Mouse (Mus musculus) kidney, adult 11 months (tissue): ENCODE measurements around the gene Prrx2.

Experiments
- DNase-seq: peaks from one replicate; pipeline ENCODE4 v3.0.0; 2022

Gene Prrx2

DNA sequence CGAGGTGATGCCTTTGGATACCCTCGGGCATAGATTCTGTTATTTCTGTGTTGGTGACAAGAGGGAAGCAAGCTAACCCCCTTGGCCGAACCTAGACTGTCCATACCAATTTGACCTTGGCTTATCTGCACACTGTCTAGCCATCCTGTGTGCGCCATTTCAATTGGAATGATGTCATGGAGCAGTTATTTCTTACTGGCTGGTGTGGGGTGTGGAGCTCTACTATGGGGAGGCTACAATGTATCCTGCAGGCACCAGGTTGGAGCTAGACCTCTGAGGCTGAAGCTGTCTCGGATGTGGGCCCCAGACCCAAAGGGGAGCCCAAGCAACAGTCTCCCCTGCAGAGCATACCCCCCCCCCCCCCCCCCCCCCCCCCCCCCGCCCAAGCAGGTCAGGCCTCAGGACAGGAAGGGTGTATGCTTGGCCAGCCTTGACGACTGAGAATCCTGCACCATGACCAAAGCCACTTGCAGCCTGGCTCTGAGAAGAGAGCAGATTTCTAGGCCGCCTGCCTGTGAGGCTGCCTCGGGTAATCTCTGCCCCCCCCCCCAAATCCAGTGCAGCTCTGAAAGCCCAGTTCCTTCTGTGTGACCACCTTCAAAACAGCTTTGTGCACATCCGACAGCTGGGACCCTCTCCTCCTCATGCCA, at the start of gene Prrx2:
Gene Prrx2 (plus strand): TSS at position 600 of the 650 bp plus-strand sequence.
- DNase-seq, result no peak

DNA sequence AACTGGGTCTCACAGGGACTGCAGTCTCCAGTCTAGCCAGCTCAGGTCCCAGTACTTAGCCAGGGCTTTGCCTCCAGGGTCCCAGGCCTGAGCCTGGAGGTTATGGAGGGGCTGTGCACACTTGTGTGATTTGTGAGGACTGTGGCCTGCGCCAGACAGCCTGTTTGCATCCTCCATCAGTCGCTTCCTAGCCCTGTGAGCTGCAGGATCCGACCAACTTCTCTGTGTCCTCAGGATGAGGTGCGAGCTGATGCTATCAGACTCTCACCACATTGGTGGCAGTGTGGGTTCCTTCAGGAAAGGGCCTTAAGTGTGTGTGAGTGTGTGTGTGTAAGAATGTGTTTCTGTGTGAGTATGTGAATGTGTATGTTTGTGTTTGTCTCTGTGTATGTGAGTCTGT, 47.3 kb upstream of the Prrx2 start:
- no peak for DNase-seq

DNA sequence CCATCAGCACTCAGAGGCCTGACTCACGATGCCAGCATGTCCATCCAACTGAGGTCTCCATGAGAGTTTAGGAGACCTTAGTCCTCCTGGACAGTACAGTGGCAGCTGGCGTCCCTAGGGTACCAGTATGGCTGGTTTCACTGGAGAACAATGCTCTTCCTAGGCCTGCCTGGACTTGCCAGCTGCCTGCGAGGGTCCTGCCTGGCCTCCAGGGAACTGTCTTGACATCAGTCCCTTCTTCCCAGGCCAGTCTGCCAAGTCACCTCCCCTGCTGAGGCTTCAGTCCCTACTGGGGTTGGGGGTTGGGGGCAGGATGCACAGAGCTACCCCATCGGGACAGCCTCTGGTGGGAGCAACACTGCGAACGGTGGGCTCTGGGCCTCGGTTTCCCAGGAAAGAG, 42.7 kb upstream of the Prrx2 start:
- no peak for DNase-seq

DNA sequence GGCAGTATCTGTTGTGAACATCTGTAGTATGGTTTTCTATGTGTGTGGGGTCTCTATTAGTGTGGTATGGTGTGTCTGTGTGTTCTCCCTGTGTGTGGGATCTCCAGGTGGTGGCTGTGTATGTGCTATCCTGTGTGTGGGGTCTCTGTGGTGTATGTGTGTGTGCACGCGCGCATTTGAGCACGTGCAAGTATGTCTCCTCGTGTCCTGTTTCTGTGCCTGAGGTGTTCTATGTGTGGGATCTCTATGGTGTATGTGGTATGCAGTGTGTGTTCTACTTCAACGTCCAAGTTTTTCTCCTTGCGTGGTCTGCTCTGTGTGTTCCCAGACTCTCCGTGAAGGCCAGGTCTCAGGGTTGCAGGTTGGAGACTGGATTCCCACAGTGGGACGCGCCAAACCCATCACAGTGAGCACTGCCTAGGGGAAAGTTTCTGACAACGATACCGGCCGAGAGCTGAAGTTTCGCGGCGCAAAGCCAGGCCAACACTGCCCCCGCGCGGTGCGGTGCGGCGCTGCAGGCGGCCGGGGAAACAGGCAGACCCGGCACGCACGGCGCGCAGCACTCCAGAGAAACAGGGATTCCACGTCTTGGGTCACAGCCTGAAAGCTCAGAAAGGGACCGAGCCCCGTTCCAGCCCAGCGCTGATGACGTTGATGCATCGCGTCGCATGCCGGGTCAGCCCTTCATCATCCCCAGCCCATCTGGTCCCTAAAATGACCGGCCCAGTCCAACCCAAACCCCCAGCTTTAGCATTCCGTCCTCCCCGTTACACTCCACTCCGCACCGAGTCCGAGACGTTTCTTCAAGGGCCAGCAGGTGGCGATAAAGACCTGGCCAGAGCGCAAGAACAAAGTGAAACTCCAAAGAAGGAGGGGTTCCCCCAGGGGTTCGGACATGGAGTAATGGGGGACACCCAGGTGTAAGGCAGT, 40.3 kb upstream of the Prrx2 start:
- DNase-seq, result peak; percentile 89

DNA sequence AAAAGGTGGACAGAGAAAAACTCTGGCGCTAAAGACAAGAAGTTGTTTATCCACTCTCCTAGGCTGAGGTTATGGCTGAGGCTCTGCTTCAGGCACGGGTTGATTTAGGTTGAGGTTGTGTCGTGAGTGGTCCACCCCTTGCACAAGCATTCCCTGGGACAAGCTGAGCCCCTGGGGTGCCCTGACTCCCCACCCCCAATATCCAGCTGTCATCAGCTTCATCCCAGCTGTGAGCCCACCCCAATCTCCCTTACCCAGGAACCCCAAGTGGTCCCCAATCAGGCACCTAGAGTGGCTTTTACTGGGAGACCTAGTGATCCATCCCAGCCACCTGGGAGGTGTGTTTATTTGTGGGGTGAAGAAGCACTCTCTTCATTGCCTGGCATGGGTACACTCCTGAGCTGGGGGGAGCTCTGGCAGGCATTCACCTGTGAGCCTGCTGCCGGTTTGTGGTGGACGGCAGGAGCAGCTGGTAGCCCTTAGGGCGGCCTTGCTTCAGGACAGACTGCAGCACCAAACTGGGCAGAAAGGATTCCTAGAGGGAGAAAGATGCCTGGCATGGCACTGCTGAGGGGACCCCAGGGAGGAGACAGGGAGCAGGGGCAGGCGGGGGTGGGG, 39.4 kb upstream of the Prrx2 start:
- no peak for DNase-seq

DNA sequence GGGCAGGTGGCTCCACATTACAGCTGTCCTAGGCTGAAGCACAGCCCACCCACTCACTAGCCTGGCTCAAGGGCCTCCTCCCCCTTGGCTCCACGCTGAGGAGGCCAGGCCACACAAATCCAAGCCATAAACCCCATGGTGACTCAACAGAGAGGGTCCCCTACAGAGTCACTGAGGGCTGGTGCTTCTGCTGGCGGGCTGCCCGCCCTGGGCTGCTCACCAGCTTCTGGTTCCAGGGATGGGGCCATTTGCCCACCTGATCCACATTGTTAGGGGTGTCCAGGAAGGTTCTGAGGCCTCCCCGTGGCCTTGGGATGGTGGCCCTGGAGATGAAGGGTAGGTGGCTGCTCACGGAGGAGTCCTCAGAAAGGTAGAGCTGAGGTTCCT, 38.9 kb upstream of the Prrx2 start:
- no peak for DNase-seq

DNA sequence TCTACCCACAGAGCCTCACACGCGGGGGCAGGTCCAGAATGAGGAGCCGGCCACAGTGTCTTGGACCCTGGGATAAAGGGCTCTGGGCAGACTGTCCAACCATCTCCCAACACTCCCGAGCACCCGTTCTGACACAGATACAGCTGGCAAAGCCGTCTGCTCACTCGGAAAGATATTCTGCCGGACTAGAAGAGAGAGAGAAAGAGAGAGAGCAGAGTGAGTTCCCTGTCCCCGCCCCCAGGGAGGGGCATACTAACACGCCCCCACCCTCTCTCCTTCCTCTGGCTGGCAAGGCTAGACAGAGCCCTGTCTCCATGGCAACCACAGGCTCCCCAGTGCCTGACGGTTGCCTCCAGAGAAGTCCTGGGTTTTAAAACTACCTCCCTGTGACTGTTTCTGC, 38.4 kb upstream of the Prrx2 start:
- peak; percentile 83 for DNase-seq

DNA sequence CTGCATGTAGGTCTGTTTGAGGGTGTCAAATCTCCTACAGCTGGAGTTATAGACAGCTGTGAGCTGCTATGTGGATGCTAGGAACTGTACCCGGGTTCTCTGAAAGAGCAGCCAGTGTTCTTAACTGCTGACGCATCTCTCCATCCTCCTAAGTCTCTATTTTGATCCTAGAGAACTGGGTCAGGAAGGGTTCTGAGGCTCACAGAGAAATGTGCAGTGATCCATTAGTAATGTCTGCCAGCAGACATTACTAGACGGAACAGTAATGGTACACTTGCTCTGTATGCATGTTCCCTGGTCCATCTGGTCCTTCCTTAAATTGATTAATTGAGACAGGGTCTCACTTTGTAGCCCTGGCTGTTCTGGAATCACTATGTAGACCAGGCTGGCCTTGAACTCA, 35.3 kb upstream of the Prrx2 start:
- DNase-seq, result no peak

DNA sequence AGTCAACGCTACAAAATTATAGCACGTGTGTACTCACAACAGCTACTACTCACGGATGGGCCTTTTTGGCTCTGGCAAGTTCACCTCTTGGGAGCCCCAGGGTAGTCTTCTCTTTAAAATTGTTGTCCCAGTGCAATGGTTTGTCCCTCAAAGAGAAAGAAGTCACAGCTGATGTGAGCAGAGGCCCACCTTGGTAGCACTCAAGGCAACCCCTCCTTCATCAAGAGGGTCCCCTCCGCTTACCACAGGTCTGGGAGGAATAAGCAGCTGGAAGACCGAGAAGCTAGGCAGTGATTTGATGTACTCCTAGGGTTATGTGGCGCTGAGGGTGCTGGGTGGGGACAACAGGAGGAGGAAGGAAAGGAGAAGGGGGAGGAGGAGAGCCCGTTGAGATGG, 34.1 kb upstream of the Prrx2 start:
- no peak for DNase-seq

DNA sequence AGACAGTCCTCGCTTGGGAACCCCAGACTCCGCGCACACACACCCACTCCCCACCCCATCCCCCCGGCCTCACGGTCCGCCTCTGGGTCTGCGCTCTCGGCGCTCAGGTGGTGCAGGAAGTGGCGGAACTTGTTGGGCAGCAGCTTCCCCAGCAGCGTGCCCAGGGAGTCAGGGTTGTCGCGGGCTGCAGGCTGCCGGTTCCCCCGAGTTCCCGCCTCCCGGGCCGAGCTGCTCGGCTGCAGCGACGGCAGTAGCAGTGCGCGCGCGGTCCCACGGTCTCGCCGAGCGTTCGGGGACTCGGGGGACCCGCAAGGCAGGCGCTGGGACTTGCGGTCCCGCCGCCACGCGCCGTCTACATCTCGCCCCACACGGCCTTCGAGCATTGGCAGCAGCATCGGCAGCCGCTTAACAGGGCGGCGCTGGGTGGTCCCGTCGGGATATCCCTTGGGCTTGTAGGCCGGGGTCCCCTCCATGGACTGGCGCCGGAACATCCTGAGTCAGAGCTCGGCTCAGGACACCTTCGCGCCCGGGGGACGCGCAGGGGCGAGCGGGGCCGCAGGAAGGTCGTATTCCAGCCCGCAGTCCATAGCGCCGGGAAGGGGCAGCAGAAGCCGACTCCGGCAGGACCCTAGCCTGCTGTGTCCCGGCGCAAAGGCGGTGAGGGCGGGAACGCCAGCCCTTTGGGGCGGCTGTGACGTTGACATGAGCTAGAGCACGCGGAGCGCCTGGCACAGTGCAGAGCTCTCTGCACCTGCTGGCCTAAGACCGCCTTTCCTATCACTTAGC, 33.5 kb upstream of the Prrx2 start:
- no peak for DNase-seq

DNA sequence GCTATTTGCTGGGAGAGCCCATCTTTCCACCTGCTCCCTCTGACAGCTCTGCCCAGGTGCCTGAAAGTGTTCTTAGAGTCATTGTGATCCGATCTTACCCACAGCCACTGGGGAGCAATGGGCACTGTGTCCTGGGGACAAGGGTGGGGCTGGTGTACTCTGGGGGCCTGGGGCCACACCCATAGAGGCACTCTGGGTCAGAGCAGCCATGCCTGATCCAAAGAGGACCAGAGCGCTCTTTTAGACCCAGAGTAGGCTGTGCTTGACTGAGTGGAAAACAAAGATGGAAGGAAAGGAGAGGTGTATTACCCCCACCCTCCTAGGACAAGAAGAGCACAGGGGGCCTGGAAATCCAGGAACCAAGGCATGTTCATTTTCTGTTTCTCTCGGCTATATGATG, 31.2 kb upstream of the Prrx2 start, which contains the start of gene 1700001O22Rik:
Gene 1700001O22Rik (minus strand): TSS at position 58 of the 400 bp plus-strand sequence.
- no peak for DNase-seq

DNA sequence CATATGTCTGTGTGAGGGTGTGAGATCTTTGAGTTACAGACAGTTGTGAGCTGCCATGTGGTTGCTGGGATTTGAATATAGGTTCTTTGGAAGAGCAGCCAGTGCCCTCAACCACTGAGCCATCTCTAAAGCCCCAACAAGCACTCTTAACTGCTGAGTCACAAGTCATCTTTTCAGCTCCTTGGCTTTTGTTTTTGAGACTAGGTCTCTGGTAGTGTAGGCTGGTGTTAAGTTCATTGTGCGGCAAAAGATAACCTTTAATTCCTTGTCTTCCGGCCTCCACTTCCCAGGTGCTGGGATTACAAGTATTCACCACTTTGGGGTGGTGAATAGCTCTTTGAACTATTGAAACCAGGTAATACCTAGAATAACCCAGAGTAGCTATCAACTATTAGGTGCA, 28.8 kb upstream of the Prrx2 start:
- DNase-seq, result no peak

DNA sequence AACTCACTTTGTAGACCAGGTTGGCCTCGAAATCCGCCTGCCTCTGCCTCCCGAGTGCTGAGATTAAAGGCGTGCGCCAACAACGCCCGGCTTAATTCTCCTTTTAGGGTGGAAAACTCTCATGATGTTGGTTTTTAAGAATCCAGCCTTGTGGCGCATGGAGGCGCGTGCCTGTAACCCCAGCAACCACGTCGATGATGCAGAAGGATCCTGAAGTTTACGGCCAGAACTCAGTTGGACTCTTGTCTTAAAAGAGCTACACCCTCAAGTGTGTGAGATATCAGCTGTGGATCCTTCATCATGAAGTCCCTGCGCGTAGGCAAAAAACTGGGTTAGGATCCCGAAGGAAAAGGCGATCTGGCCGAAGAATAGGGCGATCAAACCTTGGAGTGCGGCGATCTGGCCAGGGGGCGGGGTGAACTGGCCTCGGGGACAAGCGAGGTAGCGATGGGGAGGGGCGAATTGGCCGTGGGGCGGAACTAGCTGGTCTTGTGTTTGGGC, 27.6 kb upstream of the Prrx2 start:
- DNase-seq, result no peak

DNA sequence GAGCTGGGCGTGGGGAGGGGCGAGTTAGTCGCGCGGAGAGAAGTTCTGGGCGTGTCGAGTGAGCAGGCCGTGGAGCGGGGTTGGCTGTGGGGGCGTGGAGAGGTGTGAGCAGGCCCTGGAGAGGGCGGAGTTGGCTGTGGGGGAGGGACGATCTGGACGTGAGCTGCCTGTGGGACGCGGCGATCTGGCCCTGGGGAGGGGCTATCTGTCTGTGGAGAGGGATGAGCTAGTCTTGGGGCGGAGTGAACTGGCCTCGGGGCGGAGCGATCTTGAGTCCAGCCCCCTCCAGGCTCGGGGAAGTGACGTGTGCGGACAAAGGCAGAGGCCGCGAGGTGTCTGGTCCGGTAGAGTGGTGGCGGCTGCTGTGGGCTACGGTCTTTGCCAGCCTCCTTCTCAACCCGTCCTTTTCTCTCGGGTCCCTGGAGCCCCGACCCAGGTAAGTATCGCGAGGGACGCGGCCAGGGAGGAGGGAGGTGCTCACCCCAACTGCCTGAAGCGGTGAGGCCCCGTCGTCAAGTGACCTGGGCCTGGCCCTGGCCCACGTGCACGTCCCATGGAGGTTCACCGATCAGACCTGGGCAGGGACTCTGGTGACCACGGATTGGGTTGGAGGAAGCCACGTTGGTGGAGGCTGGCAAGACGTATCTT, 27.0 kb upstream of the Prrx2 start, which contains the start of gene Ntmt1:
Gene Ntmt1 (plus strand): TSS at position 179 of the 648 bp plus-strand sequence.
- peak; percentile 100 for DNase-seq

DNA sequence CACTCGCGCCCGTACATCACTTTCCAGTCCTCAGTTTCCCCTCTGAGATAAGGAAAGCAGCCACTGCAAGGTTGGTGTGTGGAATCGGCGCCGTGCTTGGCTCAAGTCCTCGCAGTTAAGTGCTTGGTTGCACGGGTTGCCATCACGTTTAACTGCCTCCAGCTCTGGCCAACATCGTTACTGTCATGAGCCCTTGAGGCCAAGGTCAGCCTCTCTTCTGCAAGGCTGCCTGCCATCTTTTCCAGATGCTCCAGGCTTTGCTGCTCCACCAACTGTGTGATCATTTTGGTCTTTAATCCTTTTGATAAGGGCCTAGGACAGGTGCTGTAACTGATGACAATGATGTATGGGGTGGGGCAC, 26.5 kb upstream of the Prrx2 start:
- DNase-seq, result no peak

DNA sequence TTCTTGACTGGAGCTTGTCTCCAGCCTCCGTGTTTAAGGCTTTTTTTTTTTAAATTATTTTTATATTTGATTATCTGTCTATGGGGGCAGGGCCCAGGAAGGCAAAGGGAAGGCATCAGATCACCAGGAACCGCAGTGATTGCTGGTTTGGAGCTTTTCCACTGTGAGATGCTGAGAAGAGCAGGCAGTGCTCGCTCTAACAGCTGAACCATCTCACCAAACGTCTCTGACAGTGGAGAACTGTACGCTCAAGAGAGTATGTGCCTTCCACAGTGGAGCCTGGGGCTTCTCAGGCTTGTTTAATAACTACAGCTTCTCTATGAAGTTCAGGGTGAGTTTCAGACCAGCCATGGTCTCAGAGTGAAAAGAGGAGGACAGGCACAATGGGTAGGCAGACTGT, 25.3 kb upstream of the Prrx2 start:
- DNase-seq, result no peak

DNA sequence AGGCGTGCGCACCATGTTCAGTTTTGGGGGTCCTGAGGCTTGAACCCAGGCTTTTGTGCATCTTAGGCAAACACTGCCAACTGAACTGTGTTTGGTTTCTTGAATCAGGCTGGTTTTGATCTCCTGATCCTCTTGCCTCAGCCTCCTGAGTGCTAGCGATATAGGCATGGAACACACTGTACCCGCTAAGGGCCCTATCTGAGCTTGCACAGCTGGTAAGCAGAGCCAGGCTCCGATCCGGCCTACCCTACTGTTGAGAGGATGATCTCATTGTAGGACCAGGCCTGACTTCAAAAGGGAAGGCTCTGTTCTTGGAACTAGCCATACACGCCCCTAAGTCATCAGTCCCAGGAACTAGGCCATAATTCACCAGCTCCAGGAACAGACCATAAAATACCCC, 24.2 kb upstream of the Prrx2 start:
- no peak for DNase-seq

DNA sequence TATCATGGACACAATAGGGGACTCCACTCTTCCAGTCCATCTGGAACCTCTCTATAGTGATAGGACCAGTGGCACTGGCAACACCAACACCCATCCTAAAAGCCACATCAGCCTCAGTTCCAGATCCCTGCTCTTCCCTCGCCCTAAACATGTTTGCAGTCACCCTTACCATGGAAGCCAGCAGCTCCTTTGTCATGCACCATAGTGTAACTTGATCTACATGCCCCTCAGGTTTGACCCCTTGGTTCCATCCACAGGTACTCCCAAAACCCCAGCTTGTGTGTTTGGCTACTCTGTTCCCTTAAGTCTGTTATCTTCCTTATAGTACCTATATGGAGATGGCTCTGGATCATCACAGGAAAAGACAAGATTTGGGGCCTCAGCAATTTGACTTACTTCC, 18.4 kb upstream of the Prrx2 start:
- DNase-seq, result no peak

DNA sequence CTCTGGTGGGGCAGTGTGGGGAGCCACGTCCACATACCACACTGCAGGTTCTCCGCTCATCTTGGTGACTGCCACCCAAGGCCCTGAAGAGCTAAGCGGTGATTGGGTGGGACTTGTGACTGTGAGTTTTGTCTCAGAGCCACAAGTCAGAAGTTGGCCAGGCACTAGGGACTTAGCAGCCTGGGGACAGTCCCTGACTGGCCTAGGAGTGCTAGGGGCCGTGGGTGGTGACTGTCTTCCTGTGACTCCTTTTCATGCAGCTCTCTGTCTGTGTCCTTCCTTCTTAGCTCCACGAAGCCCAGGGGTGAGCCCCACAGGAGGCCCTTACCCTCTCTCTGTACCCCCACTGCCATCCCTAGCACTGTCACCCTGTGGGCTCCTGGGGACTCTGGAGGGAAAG, 14.9 kb upstream of the Prrx2 start:
- no peak for DNase-seq

DNA sequence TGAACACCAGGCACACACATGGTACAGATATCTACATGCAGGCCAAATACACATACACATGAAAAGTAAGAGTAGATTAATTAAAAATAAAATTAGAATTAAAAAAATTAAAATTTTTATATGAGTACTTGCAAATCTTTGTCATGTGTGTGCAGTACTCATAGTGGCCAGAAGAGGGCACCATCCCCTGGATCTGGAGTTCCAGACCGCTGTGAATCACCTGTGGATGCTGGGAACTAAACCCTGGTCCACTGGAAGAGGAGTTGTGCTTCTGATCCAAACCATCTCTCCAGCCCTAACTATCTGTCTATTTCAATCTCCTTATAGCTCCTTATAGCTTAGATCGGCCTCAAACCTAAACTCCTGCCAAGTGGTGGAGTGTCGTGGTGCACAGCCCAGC, 13.7 kb upstream of the Prrx2 start:
- DNase-seq, result no peak

DNA sequence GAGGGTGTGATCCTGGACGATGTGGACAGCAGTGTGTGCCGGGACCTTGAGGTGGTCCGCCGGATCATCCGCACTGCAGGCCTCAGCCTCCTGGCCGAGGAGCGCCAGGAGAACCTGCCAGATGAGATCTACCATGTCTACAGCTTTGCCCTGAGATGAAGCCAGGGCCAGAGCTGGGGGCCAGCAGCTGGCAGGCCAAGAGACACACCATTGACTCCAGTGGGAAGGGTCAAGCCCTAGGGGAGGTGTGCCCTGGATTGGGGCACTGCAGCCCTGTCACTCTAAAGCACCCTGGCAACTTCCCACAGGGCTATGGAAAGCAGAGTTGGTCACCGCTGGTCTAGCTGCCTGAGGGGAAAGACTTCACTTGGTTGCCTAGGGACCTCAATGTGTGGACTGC, 12.3 kb upstream of the Prrx2 start:
- no peak for DNase-seq

DNA sequence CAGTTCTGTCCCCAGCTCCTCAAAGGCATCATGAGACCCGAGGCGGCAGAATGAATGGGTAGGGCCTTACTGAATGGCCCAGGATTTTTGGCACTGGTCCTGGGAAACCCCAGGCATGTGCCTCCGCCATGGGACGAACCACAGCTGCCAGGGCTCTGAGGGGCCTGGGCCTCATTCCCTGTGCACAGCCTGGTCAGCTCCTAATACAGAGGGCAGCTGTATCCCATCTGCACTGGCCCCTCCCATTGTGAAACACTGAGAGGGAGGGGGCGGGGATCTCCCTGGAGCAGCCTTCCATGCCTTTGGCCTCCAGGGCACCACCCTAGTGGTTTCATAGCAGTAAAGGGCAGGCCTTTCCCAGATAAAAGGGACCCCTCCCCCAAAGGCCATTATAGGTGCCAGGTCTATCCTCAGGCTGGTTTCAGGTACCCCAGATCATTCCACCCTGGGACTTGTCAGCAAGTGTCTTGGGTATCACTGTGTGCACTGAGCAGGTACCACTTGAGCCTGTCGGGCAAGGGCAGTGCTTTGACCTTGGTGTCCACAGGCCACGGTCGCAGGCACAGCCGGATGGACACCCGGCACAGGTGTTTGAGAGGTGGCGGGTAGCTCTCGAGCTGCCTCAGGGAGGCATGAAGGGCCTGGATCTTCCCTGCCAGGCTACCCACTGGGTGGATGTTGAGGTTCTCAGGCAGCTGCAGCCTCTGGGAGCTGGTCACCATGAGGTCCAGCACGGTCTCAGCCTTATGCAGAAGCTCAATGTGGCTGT, 11.2 kb upstream of the Prrx2 start:
- peak; percentile 66 for DNase-seq
